Mouse (Mus musculus): ENCODE measurements around the gene Ccl1. TPM values are rescaled to one million over a fixed set of nuclear protein-coding genes. Genes with fewer than 3 reads are reported as not detected.

Ccl1 gene
- polyA plus RNA-seq, 1 experiment, result not detected

DNA sequence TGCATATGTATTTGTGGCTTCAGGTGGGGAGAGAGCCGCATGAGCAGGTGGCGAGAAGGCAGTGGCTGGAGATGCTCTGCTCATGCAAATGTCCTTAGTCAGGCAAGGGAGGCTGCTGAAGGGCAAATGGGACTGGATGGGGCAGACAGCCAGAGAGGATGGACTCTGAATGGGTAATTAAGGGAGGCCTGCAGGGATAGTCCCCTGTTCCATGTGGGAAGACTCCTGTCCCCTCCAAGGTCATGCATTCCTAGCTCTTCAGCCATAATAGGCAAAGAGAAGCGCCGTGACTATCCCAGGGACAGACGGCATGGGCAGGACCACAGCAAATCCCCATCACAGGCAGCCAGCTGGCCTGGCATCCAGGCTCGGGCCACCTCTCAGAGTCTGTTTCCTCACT, 55.5 kb downstream of the Ccl1 start:
- Histone ChIP-seq H3K4me3 (ENCODE audit: extremely low read depth, insufficient read depth, insufficient read length) (no peak overlapping the region), H3K27me3 (ENCODE audit: control insufficient read depth, insufficient read depth, low read length) (no peaks in the 10 kb centered on the region), H3K36me3 (ENCODE audit: control insufficient read depth, insufficient read depth, low read length) (no peaks in the 10 kb centered on the region), H3K27ac (ENCODE audit: insufficient read depth, low read length) (no peak overlapping the region), H3K4me1 (ENCODE audit: control insufficient read depth, insufficient read depth, insufficient read length) (no peaks in the 10 kb centered on the region)
- no peak for DNase-seq (ENCODE audit: low read depth in 1 of 2, low spot score in 2 of 2)
- TF ChIP-seq CTCF (IDR thresholded peaks at IDR 0.05; ENCODE audit: extremely low read depth, insufficient read depth, insufficient read length, insufficient replicate concordance), result no peak
- no peak for TF ChIP-seq POLR2A (IDR thresholded peaks at IDR 0.05; ENCODE audit: low read depth, low read length)
- WGBS, result 90% methylated on average over 6 of the region's 6 CpGs

- no peak overlapping the region for H3K4me3 ChIP-seq (ENCODE audit: extremely low read depth, insufficient read depth, insufficient read length)
- 81% methylated on average over 5 of the region's 5 CpGs for WGBS
- H3K27me3 ChIP-seq (ENCODE audit: control insufficient read depth, insufficient read depth, low read length), result no peaks in the 10 kb centered on the region
- H3K4me1 ChIP-seq (ENCODE audit: control insufficient read depth, insufficient read depth, insufficient read length), result no peaks in the 10 kb centered on the region
- H3K27ac ChIP-seq (ENCODE audit: insufficient read depth, low read length), result no peak overlapping the region
- no peaks in the 10 kb centered on the region for H3K36me3 ChIP-seq (ENCODE audit: control insufficient read depth, insufficient read depth, low read length)
- DNase-seq (ENCODE audit: low read depth in 1 of 2, low spot score in 2 of 2), result no peak
- TF ChIP-seq CTCF (IDR thresholded peaks at IDR 0.05; ENCODE audit: extremely low read depth, insufficient read depth, insufficient read length, insufficient replicate concordance) (no peak), POLR2A (IDR thresholded peaks at IDR 0.05; ENCODE audit: low read depth, low read length) (no peak)
Measured at GRCm38 (mm10) chr11:82237439-82237838, 68.1 kb downstream of the Ccl1 start.

- Histone ChIP-seq H3K36me3 (ENCODE audit: control insufficient read depth, insufficient read depth, low read length) (no peaks in the 10 kb centered on the region), H3K27ac (ENCODE audit: insufficient read depth, low read length) (no peak overlapping the region), H3K27me3 (ENCODE audit: control insufficient read depth, insufficient read depth, low read length) (no peaks in the 10 kb centered on the region), H3K4me1 (ENCODE audit: control insufficient read depth, insufficient read depth, insufficient read length) (no peaks in the 10 kb centered on the region), H3K4me3 (ENCODE audit: extremely low read depth, insufficient read depth, insufficient read length) (no peak overlapping the region)
- peak in 1 of 2 experiments; percentile 12 for DNase-seq (ENCODE audit: low read depth in 1 of 2, low spot score in 2 of 2)
- WGBS, result 33% methylated on average over 2 of the region's 2 CpGs
- TF ChIP-seq CTCF (IDR thresholded peaks at IDR 0.05; ENCODE audit: extremely low read depth, insufficient read depth, insufficient read length, insufficient replicate concordance) (peak; percentile 78; the same call in 1 of the 2 replicates), POLR2A (IDR thresholded peaks at IDR 0.05; ENCODE audit: low read depth, low read length) (no peak)
Measured at GRCm38 (mm10) chr11:82235551-82236207, 69.8 kb downstream of the Ccl1 start.

DNA sequence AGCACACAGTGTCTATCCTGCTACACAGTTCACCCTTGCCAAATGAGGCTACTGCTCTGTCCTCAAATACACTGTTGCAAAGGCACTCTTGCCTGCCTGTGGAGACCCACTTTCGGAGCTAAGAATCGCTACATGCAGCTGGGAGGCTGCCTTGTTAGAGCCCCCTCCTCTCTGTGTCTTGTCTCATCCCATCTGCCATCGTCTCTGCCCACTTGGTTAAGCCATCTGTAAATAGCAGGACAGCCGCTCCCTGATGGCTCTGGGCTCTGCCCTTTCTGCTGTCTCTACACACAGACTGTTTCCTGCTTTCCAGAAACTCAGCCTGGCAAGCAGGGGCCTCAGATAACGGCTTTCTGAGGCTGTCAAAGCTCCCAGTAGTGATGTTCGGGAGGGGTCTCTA, 71.5 kb downstream of the Ccl1 start:
- no peaks in the 10 kb centered on the region for H3K36me3 ChIP-seq (ENCODE audit: control insufficient read depth, insufficient read depth, low read length)
- DNase-seq (ENCODE audit: low read depth in 1 of 2, low spot score in 2 of 2), result no peak
- H3K4me3 ChIP-seq (ENCODE audit: extremely low read depth, insufficient read depth, insufficient read length), result no peak overlapping the region
- H3K27ac ChIP-seq (ENCODE audit: insufficient read depth, low read length), result no peak overlapping the region
- no peak for TF ChIP-seq POLR2A (IDR thresholded peaks at IDR 0.05; ENCODE audit: low read depth, low read length)
- 56% methylated on average over 6 of the region's 6 CpGs for WGBS
- H3K4me1 ChIP-seq (ENCODE audit: control insufficient read depth, insufficient read depth, insufficient read length), result no peaks in the 10 kb centered on the region
- no peaks in the 10 kb centered on the region for H3K27me3 ChIP-seq (ENCODE audit: control insufficient read depth, insufficient read depth, low read length)

GRCm38 (mm10) chr11:82226976-82227375, 78.5 kb downstream of the Ccl1 start:
- H3K27me3 ChIP-seq (ENCODE audit: control insufficient read depth, insufficient read depth, low read length), result no peaks in the 10 kb centered on the region
- TF ChIP-seq CTCF (IDR thresholded peaks at IDR 0.05; ENCODE audit: extremely low read depth, insufficient read depth, insufficient read length, insufficient replicate concordance) (no peak), POLR2A (IDR thresholded peaks at IDR 0.05; ENCODE audit: low read depth, low read length) (no peak)
- WGBS, result 80% methylated on average over 9 of the region's 9 CpGs

GRCm38 (mm10) chr11:82225936-82226335, 79.6 kb downstream of the Ccl1 start:
- WGBS, result 81% methylated on average over 8 of the region's 8 CpGs
- H3K4me3 ChIP-seq (ENCODE audit: extremely low read depth, insufficient read depth, insufficient read length), result no peak overlapping the region
- H3K36me3 ChIP-seq (ENCODE audit: control insufficient read depth, insufficient read depth, low read length), result no peaks in the 10 kb centered on the region
- no peak for TF ChIP-seq POLR2A (IDR thresholded peaks at IDR 0.05; ENCODE audit: low read depth, low read length)
- no peak for TF ChIP-seq CTCF (IDR thresholded peaks at IDR 0.05; ENCODE audit: extremely low read depth, insufficient read depth, insufficient read length, insufficient replicate concordance)
- no peak for DNase-seq (ENCODE audit: low read depth in 1 of 2, low spot score in 2 of 2)
- no peak overlapping the region for H3K27ac ChIP-seq (ENCODE audit: insufficient read depth, low read length)
- no peaks in the 10 kb centered on the region for H3K27me3 ChIP-seq (ENCODE audit: control insufficient read depth, insufficient read depth, low read length)
- H3K4me1 ChIP-seq (ENCODE audit: control insufficient read depth, insufficient read depth, insufficient read length), result no peaks in the 10 kb centered on the region

More at GRCm38 (mm10) chr11:82226976-82227375, 78.5 kb downstream of the Ccl1 start:
- Histone ChIP-seq H3K27ac (ENCODE audit: insufficient read depth, low read length) (no peak overlapping the region), H3K36me3 (ENCODE audit: control insufficient read depth, insufficient read depth, low read length) (no peaks in the 10 kb centered on the region), H3K4me1 (ENCODE audit: control insufficient read depth, insufficient read depth, insufficient read length) (no peaks in the 10 kb centered on the region), H3K4me3 (ENCODE audit: extremely low read depth, insufficient read depth, insufficient read length) (no peak overlapping the region)
- DNase-seq (ENCODE audit: low read depth in 1 of 2, low spot score in 2 of 2), result no peak

DNA sequence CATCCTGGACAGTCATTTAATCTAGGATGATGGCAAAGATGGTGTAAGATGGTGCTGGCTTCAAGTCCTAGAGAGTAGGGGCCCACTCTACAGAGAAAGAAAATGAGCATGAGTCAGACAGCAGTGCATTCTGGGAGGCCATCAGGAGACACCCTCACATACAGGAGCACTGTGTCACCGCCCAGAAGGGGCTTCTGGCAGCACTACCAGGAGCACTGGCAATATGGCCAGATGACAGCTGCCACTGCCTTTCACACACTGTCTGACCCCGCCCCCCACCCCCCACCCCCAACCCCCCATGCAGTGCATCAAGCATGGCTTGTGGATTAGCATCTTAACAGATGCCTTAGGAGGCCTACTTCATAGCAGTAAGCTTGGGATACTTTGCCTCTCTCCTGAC, 89.0 kb downstream of the Ccl1 start:
- 75% methylated on average over 2 of the region's 2 CpGs for WGBS
- TF ChIP-seq CTCF (IDR thresholded peaks at IDR 0.05; ENCODE audit: extremely low read depth, insufficient read depth, insufficient read length, insufficient replicate concordance) (no peak), POLR2A (IDR thresholded peaks at IDR 0.05; ENCODE audit: low read depth, low read length) (no peak)
- H3K36me3 ChIP-seq (ENCODE audit: control insufficient read depth, insufficient read depth, low read length), result no peaks in the 10 kb centered on the region
- no peaks in the 10 kb centered on the region for H3K4me1 ChIP-seq (ENCODE audit: control insufficient read depth, insufficient read depth, insufficient read length)
- DNase-seq (ENCODE audit: low read depth in 1 of 2, low spot score in 2 of 2), result no peak
- no peak overlapping the region for H3K4me3 ChIP-seq (ENCODE audit: extremely low read depth, insufficient read depth, insufficient read length)
- no peaks in the 10 kb centered on the region for H3K27me3 ChIP-seq (ENCODE audit: control insufficient read depth, insufficient read depth, low read length)
- H3K27ac ChIP-seq (ENCODE audit: insufficient read depth, low read length), result no peak overlapping the region
